Comparison of ENCODE assay signal across 20 mouse cellular contexts in the genomic region with DNA sequence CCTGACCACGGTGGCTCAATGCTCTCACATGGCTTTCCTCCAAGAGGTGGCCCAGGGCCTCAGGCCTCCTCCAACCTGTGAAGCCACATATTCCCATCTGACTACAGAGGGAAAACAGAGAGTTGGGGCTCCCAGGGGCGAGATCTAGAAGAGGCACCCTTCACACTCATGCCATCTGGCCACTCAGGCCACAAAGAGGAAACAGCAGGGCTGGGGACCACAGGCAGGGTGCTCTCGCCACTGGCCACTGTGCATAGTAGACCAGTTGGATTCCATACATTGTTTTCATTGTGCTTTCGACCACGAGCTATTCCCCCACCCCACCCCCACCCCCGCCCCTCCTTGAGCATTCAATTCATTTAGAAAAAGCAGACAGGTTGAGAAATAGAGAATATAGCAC.
"Had no signal": no experiment of that assay in that cellular context is flagged by ENCODE, and none has a peak within 500 bp of the region (broad histone marks: within the 10 kb centered on the region; RNA-seq: fewer than 3 reads in every experiment).

No protein-coding gene starts in this region.

- H3K9ac ChIP-seq: limb, embryonic 13.5 days; liver, embryonic 12.5 days; liver, embryonic 15.5 days; lung, embryonic 15.5 days; midbrain, embryonic 13.5 days; neural tube, embryonic 13.5 days had no signal

- H3K9me3 ChIP-seq: limb, embryonic 10.5 days; limb, embryonic 13.5 days; liver, embryonic 12.5 days; liver, embryonic 15.5 days; lung, embryonic 15.5 days; megakaryocyte, embryonic 14.5 days; midbrain, embryonic 10.5 days; midbrain, embryonic 13.5 days; neural tube, embryonic 13.5 days had no signal

- H3K4me2 ChIP-seq: limb, embryonic 13.5 days; liver, embryonic 12.5 days; liver, embryonic 15.5 days; lung, embryonic 15.5 days; midbrain, embryonic 13.5 days; neural tube, embryonic 13.5 days had no signal

- H3K27ac ChIP-seq: limb, embryonic 10.5 days; limb, embryonic 13.5 days; liver, embryonic 12.5 days; liver, embryonic 15.5 days; lung, embryonic 15.5 days; midbrain, embryonic 10.5 days; midbrain, embryonic 13.5 days; neural tube, embryonic 13.5 days had no signal

- H3K4me1 ChIP-seq: liver, embryonic 15.5 days; lung, embryonic 15.5 days had no signal

- ATAC-seq: liver, embryonic 12.5 days; midbrain, embryonic 13.5 days; midbrain, embryonic 16.5 days had no signal

- H3K36me3 ChIP-seq: limb, embryonic 10.5 days; limb, embryonic 13.5 days; liver, embryonic 12.5 days; liver, embryonic 15.5 days; lung, embryonic 15.5 days; midbrain, embryonic 10.5 days; midbrain, embryonic 13.5 days; neural tube, embryonic 13.5 days had no signal

- DNase-seq: kidney, postnatal 14 days; kidney, postnatal 4 days; liver; lung, adult 18-20 months; lung, postnatal 10 days; lung, postnatal 36 days; retina, postnatal 1 day; thymus, adult 18-20 months; thymus, postnatal 36 days had no signal

- H3K4me3 ChIP-seq: limb, embryonic 10.5 days; limb, embryonic 13.5 days; liver, embryonic 12.5 days; liver, embryonic 15.5 days; lung, embryonic 15.5 days; megakaryocyte, embryonic 14.5 days; midbrain, embryonic 10.5 days; midbrain, embryonic 13.5 days; myocyte; neural tube, embryonic 13.5 days had no signal

- H3K27me3 ChIP-seq: liver, embryonic 12.5 days; liver, embryonic 15.5 days; lung, embryonic 15.5 days had no signal
